Mouse (Mus musculus) WW6 (cell line): ENCODE results near the gene Tmcc1.
"Not testable (repeated sequence)": the region's sequence is repeated elsewhere in the genome, so short reads cannot be mapped to it uniquely, and the experiment has no call there.

Source experiments
- DNase-seq: peaks from one replicate; pipeline ENCODE4 v3.0.0-alpha.2; 2013; ENCODE audit warnings: low read depth, low spot score

The Tmcc1 gene

DNA sequence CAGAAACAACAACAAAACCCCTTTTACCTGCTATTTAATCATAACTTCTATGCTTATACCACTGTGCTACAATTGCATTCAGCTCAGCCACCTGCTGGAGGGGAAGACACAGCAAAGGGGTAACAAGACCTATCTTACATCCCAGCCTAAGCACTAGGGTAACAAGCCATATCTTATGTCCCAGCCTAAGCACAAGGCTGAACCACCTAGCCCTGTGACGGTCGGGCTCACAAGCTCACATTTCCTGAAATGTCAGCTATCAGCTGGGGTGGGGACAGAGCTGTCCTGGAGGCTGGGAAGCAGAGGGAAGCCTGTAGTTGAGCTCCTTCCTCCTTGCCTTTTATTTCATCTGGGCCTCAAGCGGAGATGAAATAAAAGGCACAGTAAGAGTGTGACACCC is 115.7 kb downstream of the Tmcc1 start:
- no peak for DNase-seq

DNA sequence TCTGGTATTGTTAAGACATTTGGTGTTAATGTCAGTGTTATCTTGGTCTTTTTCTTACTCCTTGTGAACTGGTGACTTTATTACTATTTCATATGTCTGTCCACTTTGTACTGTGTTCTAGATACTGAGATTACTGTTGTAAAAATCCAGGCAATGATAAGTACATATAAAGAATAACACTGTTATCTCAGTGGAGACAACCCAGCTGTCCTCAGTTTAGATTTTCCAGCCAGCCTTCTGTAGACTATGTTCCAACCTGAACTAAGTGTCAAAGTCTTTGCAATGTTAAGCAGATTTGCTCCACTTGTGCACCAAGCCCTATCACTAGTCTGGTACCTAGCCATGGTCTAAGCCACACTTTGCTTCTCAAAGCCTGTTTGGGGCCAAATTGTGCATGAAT is 118.4 kb downstream of the Tmcc1 start:
- DNase-seq: no peak

DNA sequence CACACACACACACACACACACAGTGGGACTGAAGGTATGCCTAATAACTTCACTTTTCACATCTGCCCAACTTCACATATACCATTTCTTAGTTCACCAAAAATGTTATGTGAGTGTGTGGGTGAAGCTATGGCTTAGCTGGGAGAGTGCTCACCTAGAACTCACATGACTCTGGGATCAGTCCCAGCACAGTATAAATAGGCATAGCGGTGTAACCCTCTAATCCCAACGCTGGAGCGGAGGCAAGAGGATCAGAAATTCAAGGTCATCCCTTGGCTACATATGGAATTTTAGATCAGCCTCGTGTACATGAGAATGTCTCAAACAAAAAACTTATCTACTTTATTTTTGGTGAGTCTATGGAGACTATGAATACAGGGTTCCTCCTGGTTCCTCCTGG is 119.7 kb downstream of the Tmcc1 start:
- DNase-seq: no peak

DNA sequence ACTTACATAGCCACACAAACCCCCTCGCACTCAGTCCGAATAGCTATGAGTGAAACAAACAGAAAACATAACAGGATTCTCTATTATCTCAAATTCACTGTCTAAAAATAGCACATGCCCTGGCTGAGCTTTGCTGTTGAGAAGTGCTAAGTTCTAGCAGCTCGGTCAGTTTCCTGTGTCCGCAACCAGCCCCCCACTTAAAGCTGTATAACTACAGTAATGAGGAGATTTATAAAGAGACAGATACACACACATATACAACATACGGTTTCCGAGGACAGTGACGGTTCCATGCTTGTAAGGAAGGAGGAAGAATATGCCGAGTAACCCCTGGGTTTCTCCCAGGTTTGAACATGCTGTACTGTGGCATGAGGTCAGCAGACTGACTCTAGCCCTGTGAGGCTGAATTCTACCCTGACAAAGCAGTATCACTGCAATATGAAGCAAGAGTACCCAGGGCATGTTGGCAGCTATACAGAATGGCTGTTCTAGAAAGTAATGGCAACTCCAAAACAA is 120.5 kb downstream of the Tmcc1 start:
- no peak for DNase-seq

DNA sequence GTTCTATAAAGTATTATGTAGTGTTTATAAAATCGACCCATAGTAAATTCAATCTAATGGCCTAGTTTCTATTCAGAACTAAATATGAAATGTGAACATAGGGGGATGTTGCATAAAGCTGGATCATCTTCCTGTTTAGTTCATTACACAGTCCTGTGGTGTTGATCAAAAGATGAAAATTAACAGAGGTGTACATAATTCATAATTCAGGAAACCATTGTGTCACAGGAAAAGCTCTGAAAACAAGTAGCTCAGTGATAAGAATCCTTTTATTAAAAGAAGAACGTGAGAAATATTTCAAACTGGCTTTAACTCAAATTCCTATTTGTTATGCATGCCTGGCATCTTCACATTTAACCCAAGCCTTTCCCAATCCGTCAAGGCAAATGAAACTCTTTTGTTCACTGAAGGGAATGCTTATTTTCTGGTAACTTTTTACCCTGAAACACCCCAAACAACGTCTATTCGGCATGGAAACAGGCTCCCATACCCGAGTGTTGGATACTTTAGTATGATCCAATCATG is 121.0 kb downstream of the Tmcc1 start:
- no peak for DNase-seq

DNA sequence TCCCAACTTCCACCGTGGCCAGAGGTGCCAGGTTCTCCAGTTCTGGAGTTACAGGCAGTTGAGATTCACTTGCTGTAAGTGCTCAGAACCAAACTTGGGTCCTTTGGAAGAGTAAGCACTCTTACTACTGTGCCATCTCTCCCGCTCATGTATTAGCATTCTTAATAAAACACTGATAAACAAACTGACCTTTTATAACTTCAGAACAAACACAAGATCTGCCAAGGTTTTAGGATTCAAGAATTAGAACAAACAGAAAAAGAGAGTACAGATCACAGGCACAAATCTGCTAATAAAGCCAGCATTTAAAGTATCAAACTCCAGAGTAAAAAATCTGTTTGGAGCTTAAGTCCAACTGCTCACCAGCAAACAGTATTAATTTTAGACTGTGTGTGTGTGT is 121.5 kb downstream of the Tmcc1 start:
- no peak for DNase-seq

DNA sequence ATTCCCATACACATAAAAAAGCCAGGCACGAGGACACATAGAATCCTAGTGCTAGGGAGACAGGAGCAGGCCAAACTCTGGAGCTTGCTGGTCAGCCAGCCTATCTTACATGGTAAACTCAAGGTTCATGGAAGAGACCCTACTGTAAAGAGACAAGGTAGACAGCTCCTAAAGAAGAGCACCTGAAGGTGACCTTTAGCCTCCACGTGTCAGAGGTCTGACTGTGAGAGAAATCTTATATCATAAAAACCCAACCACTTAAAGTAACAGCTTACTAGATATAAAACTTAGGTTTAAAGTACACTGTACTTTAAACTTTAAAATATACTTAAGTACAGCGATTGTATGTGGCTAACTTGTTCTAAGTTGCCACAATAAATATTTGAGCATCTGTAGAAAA is 122.7 kb downstream of the Tmcc1 start:
- no peak for DNase-seq

DNA sequence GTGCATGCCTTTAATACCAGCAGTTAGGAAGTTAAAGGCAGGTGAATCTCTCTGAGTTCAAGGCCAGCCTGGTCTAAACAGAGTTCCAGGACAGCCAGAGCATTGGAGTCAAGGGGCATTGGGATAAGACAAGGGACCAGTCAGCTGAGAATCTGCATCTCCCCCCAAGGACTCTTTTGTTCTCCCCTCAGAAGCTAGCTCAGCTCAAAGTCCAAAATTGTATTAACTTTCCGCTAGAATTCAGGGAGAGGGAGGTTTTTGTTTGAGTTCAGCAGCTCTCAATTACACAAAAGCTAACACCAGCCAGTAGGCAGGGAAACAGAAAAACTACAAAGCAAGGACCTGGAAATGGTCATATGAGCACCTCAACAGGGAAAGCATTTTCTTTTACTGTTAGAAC is 129.8 kb downstream of the Tmcc1 start:
- no peak for DNase-seq

DNA sequence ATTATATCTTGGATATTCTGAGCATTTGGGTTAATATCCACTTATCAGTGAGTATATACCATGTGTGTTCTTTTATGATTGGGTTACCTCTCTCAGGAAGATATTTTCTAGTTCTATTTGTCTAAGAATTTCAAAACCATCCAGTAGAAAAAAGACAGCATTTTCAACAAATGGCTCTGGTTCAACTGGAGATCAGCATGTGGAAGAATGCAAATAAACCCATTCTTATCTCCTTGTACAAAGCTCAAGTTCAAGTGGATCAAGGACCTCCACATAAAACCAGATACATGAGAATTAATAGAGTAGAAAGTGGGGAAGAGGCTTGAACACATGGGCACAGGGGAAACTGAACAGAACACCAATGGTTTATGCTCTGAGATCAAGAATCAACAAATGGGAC is 133.7 kb downstream of the Tmcc1 start:
- not testable (repeated sequence) for DNase-seq

DNA sequence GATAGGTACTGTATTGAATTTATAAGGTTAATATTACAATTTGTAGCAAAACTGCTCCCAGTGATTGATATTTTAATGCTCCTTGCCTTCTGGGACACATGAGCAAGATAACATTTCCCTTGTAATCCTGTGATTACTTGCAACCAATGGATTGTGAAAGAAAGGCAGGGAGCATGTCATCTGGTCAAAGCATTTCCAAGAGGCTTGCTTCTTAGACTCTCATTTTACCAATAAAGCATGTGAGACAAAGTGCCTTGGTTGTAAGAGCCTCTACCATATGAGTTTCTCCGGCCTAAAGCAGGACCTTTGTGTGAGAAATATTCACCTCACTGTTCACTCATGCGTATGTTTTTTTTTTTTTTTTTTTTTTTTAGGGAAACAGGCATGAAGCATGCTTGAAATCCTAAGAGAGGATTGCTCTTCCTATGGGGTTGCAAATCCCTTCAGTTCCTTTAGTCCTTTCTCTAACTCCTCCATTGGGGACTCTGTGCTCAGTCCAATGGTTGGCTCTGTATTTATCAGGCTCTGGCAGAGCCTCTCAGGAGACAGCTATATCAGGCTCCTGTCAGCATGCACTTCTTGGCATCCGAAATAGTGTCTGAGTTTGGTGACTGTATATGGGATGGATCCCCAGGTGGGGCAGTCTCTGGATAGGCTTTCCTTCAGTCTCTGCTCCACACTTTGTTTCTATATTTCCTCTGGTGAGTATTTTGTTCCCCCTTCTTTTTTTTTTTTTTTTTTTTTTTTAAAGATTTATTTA is 134.6 kb downstream of the Tmcc1 start:
- no peak for DNase-seq

DNA sequence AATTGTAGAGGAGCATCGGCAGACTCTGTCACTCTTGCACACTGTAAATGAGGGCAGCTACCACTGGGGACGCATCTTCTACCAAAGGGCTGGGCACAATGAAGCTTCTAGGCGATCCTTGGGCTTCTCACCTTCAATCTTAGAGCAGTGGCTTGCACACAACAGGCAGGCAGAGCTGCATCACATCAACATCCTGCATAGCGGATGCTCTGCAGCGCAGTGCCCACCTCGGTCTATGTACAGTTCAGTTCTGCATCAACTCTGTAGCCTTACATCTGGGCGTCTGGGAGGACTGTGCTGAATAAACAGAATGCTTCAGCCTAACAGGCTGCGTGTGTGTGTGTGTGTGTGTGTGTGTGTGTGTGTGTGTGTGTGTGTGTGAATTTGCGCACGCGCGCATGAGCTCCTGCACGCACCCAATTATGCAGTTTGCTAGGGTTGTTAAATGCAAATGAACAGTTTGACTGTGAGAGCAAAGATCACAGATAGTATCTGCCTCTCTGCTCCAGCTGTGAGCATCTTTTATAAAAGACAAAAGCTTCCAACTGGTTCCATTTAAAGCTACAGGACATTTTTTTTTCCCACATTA is 136.5 kb downstream of the Tmcc1 start:
- peak; percentile 43 for DNase-seq

DNA sequence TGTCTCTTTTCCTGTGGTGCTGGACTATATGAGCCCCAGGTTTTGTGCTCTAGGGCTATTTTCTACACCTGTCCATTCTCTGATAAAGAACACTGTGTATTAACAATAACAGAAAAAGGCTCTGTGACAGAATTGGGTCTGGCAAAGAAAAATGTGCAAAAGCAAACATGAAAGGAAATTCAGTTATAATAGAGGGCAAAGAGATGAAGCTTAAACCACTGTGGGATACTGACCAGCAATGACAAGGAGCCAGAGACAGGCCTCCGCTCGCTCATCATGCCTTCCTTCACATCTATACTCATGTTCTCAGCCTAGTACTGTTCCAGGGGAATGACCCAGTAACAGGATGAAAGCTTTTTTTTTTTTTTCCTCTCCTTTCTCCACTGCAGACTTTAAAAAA is 137.5 kb downstream of the Tmcc1 start:
- no peak for DNase-seq

DNA sequence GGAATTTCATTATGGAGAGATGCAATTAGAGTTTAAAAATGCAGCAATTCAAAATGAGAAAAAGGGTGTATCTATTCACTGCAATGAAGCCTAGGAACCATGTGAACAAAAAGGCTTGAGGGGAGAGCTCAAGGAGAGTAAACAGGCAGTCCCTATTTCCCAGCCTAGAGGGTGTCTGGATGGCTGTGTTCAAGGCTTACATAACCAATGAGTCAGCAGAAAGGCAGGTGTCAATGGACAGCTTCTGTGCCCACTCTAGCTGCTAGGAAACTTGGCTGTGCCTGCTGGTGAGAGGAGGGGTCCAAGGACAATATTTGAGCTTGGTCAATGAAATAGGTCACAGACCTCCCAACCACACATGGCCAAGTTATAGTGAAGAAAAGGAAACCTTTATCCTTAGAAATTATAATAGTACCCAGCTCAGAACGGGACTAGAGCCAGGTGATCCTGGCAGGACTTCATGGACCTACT is 138.2 kb downstream of the Tmcc1 start:
- DNase-seq: no peak

DNA sequence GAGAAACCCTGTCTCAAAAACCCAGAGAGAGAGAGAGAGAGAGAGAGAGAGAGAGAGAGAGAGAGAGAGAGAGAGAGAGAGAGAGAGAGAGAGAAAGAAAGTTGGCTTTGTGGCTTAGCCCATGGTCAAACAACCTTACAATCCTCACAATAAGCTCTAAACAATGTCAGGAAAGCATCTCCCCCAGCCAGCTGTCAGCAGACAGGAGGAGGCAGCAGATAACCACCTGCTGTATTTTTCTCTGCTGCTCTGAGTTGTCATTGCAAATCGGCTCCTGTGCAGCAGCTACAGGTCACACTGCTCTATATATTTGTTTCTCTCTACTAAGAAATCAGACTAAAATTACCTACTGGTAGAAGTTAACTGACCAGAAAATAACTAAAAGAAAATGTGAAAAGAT is 145.4 kb downstream of the Tmcc1 start:
- no peak for DNase-seq

DNA sequence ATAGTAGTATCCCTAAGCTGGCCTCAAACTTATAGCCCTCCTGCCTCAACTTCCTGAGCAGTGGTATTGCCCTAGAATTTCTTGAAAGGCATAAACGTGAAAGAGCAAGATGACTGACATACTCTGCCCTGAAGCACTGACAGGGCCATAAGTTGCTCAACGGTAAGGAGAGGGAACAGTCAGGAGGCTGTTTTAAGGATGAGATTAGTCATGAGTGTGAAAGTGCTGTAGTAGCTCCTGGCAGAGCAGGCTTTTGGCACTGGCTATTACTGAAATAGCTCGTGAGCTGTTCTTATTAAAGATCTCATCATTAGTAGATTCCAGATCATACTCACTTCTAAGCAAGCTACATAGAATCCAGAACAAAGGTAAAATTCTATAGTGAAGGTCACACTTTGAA is 145.9 kb downstream of the Tmcc1 start:
- no peak for DNase-seq

DNA sequence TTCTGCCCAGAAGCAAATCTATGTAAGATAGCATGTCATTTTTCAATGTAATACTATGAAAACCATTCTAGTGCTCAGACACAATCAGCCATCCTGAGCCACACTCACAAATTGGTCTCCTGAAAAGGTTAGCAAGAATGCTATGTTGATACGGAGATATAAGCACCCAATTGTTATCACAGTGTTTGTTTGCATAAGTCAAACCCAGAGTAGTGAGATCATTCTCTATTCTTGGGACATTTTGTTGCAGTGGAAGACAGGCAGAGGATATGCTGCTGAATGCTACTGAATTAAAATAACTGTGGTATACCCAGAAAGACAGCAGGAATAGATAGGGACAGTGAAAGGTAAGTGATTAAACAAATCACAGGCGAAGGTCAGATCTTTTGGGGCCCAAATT is 149.2 kb downstream of the Tmcc1 start:
- DNase-seq: no peak

DNA sequence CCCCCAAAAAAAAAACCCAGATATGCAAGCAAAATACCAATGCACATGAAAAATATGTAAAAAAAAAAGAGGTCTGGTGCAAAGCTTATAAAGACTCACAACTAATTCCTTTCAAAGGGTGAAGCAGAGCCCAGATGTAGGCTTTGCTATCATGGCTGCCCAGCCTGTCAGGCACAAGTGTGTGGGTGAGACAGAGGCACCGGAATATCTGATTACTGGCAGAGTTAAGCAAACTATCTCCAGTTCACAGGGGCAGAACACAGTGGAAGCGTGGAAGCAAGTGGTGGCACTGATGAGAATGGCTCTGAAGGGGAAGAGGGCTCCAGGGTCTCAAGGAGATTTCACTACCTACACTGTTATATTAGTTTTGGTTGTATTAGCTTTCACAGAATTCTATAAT is 155.1 kb downstream of the Tmcc1 start:
- DNase-seq: no peak

DNA sequence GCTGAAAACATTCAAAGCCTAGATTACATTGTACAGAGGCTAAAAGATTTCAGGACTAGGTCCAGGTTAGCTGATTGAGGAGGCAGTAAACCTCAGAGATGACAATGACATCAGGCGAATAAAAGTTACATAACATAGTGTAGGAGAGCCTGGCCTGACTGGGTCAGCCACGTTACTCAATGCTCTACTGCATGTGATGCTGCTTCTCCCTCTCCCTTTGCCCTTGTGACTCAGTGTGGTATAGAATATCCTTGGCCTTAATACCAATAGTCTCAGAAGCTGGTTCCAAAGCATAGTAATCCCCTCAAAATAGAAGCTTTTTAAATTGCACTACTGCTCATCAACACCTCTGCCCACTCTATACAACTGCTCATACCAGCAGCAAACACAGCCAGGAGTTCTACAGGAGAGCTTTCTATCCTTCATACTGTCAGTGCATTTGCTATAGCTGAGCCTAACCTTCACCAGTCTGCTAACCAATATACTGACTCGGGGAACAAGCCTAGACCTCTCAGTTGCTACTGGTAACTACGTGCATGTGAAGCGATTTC is 155.9 kb downstream of the Tmcc1 start:
- no peak for DNase-seq

DNA sequence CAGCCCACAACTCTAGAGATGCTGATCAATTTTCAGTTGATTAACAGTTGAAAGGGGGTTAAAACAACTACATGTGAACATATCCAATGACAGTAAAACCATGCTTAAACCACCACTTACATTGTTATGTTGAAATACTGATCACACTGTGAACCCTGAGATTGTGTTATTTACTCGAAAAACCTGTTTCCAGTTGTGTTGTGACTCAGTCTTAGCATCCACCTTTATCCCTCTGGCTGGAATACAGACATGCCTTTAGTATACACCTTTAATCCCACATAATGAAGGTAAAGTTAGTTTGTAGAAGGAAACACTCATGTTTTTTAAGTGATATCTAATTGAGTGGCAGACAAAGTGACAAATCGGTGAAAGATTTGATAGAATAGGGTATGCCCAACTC is 156.7 kb downstream of the Tmcc1 start:
- no peak for DNase-seq

DNA sequence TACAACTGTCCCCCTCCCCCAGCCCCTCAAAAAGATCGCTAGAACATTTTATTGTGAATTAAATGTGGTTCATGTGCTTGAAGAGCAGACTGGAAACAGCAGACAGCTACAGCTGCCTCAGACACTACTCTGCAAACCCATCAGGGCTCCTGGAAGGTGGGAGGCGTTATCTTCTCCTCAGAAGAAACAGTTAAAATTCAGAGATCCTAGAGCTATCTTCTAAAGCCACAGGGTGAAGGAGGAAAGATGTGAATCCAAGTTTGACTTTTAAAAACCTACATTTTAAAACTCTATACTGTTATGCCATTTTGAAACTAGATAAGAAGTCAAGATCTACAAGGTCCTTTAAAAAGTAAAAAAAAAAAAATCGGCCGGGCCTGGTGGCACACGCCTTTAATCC is 162.2 kb downstream of the Tmcc1 start:
- DNase-seq: no peak

DNA sequence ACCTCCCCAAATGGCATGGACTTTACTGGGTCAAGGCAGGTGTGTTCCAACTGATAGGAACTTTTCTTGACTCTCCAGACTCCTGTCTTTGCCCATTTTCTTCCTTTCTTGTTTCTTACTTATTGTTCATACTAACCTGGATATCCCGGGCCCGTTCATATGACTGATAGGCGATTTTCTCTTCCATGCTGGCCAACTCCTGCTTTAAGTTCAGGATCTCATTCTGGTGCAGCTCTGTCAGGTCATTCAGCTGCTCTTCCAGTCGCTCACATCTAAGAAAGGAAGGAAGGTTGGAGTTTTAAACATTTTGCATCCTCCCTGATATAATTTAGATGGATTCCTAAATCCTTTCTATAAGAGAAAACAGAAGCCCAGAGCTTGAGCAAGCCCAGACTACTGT is 168.6 kb downstream of the Tmcc1 start:
- no peak for DNase-seq

DNA sequence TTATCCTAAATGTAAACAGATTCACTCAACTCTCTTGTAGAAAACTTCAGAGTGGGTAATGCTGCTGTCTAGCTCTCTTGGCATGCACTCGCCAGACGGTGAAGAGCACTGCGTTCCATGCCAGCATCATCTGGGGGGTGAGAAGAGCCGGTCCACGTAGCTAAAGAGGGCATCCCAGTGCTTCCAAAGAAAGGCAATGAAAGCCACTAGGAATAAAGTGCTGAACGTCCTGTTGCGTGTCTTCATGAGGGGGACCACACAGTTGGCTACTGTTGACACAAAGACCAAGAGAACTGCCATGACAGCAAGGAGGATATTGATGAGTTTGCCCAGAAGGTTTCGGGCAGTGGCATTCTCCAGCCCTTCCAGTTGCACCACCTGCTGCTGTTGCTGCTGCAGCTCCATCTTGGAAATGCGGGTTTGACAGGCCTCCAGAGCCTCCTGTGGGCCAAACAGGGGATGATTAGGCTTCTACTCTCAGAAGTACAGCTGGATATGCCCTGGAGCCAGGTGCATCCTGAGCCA is 171.3 kb downstream of the Tmcc1 start:
- DNase-seq: no peak

DNA sequence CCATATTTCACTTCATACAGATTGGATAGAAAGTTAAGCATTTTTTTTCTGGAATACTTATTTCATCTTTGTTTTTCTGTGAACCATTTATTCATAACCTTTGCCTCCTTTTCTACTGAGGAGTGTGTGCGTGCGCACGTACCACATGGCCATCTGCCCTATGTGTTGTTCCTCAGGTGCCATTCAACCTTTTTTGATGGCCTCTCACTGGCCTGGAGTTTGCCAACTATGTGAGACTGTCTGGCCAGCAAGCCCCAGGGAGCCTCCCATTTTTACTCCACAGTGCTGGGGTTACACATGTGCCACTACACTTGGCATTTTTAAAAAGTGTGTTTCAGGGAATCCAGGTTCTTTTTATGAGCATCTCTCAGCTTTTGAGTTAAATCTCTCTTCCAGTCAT is 177.4 kb downstream of the Tmcc1 start:
- no peak for DNase-seq
